Mouse (Mus musculus): ENCODE results near the gene Slc2a13. TPM values are rescaled to one million over a fixed set of nuclear protein-coding genes. Genes with fewer than 3 reads are reported as not detected.

Gene Slc2a13
- polyA plus RNA-seq, 1 experiment from 2014 or later, result 0.15 TPM

GRCm38 (mm10) chr15:91377568-91377967, 195.5 kb downstream of the Slc2a13 start:
- no peaks in the 10 kb centered on the region for H3K27me3 ChIP-seq
- CTCF ChIA-PET, result no interaction called here
- DNase-seq (ENCODE audit: low read depth, low spot score) (no peak), ATAC-seq (no peak)
- in situ Hi-C loops (cut with MboI; ENCODE audit: low pct_unique_long_range_greater_than_20kb), result no loop called here
- no peak for TF ChIP-seq CTCF (IDR thresholded peaks at IDR 0.05)
- POLR2A ChIA-PET, result no interaction called here

DNA sequence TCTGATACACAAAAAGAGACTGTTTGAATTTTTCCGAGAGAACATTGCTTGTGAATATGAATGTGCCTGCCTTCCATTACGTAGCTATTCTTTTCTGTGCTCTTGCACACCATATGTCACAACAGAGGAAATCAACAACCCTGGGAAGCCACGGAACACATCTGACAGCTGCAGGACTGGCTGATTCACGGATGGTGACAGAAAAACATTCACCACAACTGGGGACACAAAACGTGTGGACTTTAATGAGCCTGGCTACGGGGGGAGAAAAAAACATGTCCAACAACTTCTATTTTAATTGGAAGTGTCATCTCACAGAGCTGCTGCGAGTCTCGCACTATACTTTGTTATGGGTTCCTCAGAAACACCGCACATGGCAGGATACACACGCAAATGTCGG, 196.0 kb downstream of the Slc2a13 start:
- ChIA-PET POLR2A (no interaction called here), CTCF (no interaction called here)
- in situ Hi-C loops (cut with MboI; ENCODE audit: low pct_unique_long_range_greater_than_20kb), result no loop called here
- DNase-seq (ENCODE audit: low read depth, low spot score) (no peak), ATAC-seq (no peak)
- no peaks in the 10 kb centered on the region for H3K27me3 ChIP-seq
- TF ChIP-seq CTCF (IDR thresholded peaks at IDR 0.05), result no peak

DNA sequence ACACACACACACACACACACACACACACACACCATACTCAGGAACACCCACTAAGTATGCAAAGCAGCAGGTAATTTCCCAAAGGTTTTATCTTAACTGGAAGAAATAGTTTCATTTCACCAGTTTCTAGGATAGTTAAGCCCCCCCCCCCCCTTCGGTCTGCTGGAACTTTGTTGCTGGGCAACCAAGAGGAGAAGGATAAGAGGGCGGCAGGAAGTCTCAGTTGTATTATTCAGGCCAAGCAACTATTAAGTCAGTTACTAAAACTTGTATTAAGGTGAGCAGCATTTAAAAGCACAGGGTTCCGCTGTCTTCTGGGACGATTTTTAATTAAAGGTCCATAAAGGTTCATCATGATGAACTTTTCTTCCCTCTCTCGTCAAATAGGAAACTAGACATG, 198.6 kb downstream of the Slc2a13 start:
- ATAC-seq (no peak), DNase-seq (ENCODE audit: low read depth, low spot score) (no peak)
- TF ChIP-seq CTCF (IDR thresholded peaks at IDR 0.05), result no peak
- POLR2A ChIA-PET, result interaction anchor here (0.6 kb wide), 1 partner anchor 766 kb away, joined by 3 read pairs; no protein-coding TSS in a partner anchor
- H3K27me3 ChIP-seq, result no peaks in the 10 kb centered on the region
- in situ Hi-C loops (cut with MboI; ENCODE audit: low pct_unique_long_range_greater_than_20kb), result no loop called here
- CTCF ChIA-PET, result interaction anchor here (0.7 kb wide), 1 partner anchor 16 kb away, joined by 3 read pairs; no protein-coding TSS in a partner anchor

DNA sequence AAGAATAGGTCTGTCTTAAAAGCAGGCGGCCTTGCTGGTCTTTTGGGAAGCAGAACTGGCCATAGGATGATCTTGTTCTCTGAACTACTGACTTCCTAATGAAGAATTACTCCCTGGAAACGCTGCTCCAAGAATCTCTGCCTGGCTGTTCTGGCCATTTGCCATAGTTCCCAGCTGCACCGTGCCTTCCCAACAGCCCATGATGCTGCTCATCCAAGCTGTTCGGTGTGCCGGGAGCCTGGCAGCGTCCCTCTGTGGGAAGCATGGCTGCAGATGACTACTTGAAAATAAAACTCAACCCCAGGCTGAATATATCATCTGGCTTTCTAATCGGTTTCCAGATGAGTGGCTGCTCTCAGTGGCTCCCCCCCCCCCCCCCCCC, 199.9 kb downstream of the Slc2a13 start:
- CTCF ChIA-PET, result interaction anchor here (0.5 to 1.1 kb wide), 2 partner anchors 48 to 68 kb away, joined by 3 read pairs; no protein-coding TSS in a partner anchor
- TF ChIP-seq CTCF (IDR thresholded peaks at IDR 0.05), result no peak
- ATAC-seq, result no peak

DNA sequence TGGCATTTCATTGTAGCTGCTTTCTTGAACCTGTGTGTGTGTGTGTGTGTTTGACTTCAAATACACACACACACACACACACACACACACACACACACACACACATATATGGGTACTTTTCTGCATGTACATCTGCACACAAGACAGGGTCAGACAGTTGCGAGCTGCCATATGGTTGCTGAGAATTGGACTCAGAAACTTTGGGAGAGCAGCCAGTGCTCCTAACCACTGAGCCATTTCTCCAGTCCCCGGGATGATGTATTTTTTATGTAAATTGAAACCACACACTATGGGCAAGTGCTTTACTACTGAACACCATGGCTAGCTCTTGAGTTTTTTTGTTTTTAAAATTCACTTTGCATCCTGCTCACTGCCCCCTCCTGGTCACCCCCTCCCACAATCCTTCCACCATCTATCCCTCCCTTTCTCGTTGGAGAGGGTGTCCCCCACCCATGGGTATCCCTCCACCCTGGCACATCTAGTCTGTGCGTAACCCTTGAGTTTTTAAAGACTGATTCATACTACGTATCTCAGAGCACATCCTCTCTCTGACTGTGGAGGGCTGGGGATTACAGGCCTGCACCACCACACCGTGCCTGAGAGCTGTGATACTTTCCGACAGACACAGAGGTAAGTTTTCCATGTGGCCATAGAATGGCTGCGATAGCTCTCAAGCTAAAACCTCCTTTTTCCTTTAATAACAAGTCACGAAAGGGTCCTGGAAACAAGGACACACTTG, 200.4 kb downstream of the Slc2a13 start:
- ChIA-PET CTCF (interaction anchor here (1.1 to 3.2 kb wide), 4 partner anchors 10 to 71 kb away, joined by 3 to 9 read pairs (median 4); no protein-coding TSS in a partner anchor), POLR2A (no interaction called here)
- in situ Hi-C loops (cut with MboI; ENCODE audit: low pct_unique_long_range_greater_than_20kb), result no loop called here
- no peaks in the 10 kb centered on the region for H3K27me3 ChIP-seq
- DNase-seq (ENCODE audit: low read depth, low spot score) (no peak), ATAC-seq (no peak)
- no peak for TF ChIP-seq CTCF (IDR thresholded peaks at IDR 0.05)

More for the DNA sequence above, 199.9 kb downstream of the Slc2a13 start:
- in situ Hi-C loops (cut with MboI; ENCODE audit: low pct_unique_long_range_greater_than_20kb), result no loop called here
- peak; percentile 15 for DNase-seq (ENCODE audit: low read depth, low spot score)
- H3K27me3 ChIP-seq, result no peaks in the 10 kb centered on the region
- POLR2A ChIA-PET, result no interaction called here

- no peak for ATAC-seq
- no peak for TF ChIP-seq CTCF (IDR thresholded peaks at IDR 0.05)
- POLR2A ChIA-PET, result no interaction called here
- CTCF ChIA-PET, result interaction anchor here (1.3 to 3.2 kb wide), 4 partner anchors 10 to 70 kb away, joined by 3 to 9 read pairs (median 6); no protein-coding TSS in a partner anchor
- no peak for DNase-seq (ENCODE audit: low read depth, low spot score)
- in situ Hi-C loops (cut with MboI; ENCODE audit: low pct_unique_long_range_greater_than_20kb), result no loop called here
- peaks cover 3% of the 10 kb centered on the region for H3K27me3 ChIP-seq
Observed at GRCm38 (mm10) chr15:91371859-91372394, 201.1 kb downstream of the Slc2a13 start.

DNA sequence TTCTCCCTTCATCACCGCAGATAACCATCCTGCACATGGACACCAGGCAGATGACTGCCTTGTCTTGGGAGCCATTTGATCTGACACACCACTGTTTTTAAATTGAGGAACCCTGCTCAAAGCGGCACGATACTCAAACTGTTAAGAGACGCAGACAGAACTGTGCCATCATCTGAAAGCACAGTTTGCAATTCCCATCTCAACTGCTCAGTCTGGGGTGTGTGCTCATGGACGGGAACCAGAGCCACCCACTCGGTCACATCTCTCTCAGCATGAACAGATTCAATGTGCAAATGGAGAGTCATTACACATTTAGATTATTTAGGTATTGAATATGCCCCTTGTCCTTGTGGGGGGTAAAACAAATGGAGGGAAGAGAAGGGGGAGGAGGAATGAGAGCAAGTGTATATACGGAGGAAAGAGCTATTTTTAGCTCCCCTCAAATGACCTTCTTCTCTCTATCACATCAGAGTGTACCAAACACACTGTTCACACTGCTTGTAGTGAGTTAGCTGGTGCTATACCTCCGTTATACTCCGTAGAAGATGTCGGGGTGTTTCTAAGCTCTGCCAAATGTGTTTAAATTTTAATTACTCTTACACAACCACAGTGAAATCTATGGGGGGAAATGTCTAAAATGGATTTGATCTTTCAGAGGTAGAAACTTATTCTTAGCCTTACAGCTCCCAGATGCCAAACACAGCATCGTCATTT, 203.2 kb downstream of the Slc2a13 start:
- H3K27me3 ChIP-seq, result peaks cover 12% of the 10 kb centered on the region
- DNase-seq (ENCODE audit: low read depth, low spot score), result no peak
- ChIA-PET CTCF (interaction anchor here (1.1 to 3.2 kb wide), 4 partner anchors 8 to 30 kb away, joined by 3 to 9 read pairs (median 6); no protein-coding TSS in a partner anchor), POLR2A (no interaction called here)
- ATAC-seq, result no peak
- in situ Hi-C loops (cut with MboI; ENCODE audit: low pct_unique_long_range_greater_than_20kb), result no loop called here
- no peak for TF ChIP-seq CTCF (IDR thresholded peaks at IDR 0.05)

DNA sequence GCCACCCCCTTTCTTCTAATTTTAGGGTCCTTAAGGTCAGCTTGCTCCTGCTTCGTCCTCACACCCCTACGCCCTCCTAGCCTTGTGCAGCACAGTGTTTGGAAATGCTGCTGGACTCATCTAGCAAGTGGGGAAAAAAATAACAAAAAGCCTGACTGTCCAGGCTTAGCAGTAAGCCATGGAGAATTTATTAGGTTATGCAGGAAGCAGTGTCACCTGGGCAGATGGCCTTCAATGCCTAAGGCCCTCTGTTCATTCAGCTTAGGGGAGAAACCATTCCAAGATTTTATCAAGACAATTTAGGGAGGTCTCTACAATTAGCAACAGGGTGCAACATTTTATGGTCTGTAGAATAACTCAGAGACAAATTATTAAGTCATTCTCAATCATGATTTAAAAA, 212.6 kb downstream of the Slc2a13 start:
- in situ Hi-C loops (cut with MboI; ENCODE audit: low pct_unique_long_range_greater_than_20kb), result no loop called here
- DNase-seq (ENCODE audit: low read depth, low spot score) (no peak), ATAC-seq (no peak)
- ChIA-PET POLR2A (no interaction called here), CTCF (no interaction called here)
- peaks cover 5% of the 10 kb centered on the region for H3K27me3 ChIP-seq
- TF ChIP-seq CTCF (IDR thresholded peaks at IDR 0.05), result no peak

DNA sequence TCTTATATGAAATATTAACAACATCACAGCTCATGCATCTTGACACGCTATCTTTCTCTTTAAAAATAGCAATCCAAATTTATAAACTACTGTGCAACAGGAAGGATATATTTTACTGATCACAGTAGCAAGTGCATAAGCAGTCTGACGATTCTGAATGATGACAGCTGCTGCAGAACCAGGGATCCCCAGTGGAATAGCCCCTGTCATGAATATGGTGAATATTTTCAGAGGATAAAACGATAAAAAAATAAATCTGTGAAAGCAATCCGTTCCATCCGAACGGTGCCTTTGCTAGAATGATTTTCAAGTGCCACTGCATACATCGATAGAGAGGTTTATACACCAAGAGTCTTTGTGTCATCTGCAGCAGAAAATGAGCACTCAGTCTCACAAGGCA, 222.1 kb downstream of the Slc2a13 start:
- in situ Hi-C loops (cut with MboI; ENCODE audit: low pct_unique_long_range_greater_than_20kb), result no loop called here
- POLR2A ChIA-PET, result no interaction called here
- TF ChIP-seq CTCF (IDR thresholded peaks at IDR 0.05), result no peak

GRCm38 (mm10) chr15:91338350-91338749, 234.7 kb downstream of the Slc2a13 start:
- CTCF ChIA-PET, result interaction anchor here (1.3 kb wide), 1 partner anchor 20 kb away, joined by 3 read pairs; no protein-coding TSS in a partner anchor
- no peak for ATAC-seq
- POLR2A ChIA-PET, result no interaction called here
- in situ Hi-C loops (cut with MboI; ENCODE audit: low pct_unique_long_range_greater_than_20kb), result no loop called here
- H3K27me3 ChIP-seq, result no peaks in the 10 kb centered on the region
- DNase-seq (ENCODE audit: low read depth, low spot score), result no peak
- peak; percentile 41 for TF ChIP-seq CTCF (IDR thresholded peaks at IDR 0.05)

More for the DNA sequence above, 222.1 kb downstream of the Slc2a13 start:
- CTCF ChIA-PET, result interaction anchor here (0.8 to 1.6 kb wide), 3 partner anchors 12 to 66 kb away, joined by 3 read pairs; no protein-coding TSS in a partner anchor
- DNase-seq (ENCODE audit: low read depth, low spot score) (no peak), ATAC-seq (no peak)
- H3K27me3 ChIP-seq, result no peaks in the 10 kb centered on the region
